Comparison of ENCODE assay signal across 8 mouse cellular contexts in genomic region chr7:38182962-38183687, GRCm38 (mm10). TPM values are rescaled to one million over a fixed set of nuclear protein-coding genes. Genes with fewer than 3 reads are reported as not detected.
A peak's percentile ranks its signal among the peaks of the same experiment; 100 is the strongest.
DNase-seq lines count a peak whose midpoint lies in the region; ATAC-seq and TF ChIP-seq lines count a peak whose summit lies in the region.

TSS of gene 1600014C10Rik (plus strand) at chr7:38183217.

- H3K27ac ChIP-seq in lung, embryonic 14.5 days (ENCODE audit: low read depth), result peak within 1 kb of the TSS; percentile 86
- peak within 1 kb of the TSS; percentile 39 for H3K27ac ChIP-seq in bone marrow macrophage, adult 2 months (ENCODE audit: insufficient read depth, low read depth, low read length)
- peak within 1 kb of the TSS; percentile 90 for H3K27ac ChIP-seq in hindbrain, embryonic 12.5 days
- peak within 1 kb of the TSS; percentile 84 for H3K27ac ChIP-seq in midbrain, embryonic 12.5 days (replicated peaks)

- 3% methylated on average over 28 of the region's 28 CpGs for WGBS in lung, embryonic 14.5 days
- WGBS in hindbrain, embryonic 12.5 days, result 4% methylated on average over 28 of the region's 28 CpGs
- 5% methylated on average over 28 of the region's 28 CpGs for WGBS in midbrain, embryonic 12.5 days

- peak within 1 kb of the TSS; percentile 97 for H3K4me2 ChIP-seq in lung, embryonic 14.5 days
- peak within 1 kb of the TSS; percentile 89 for H3K4me2 ChIP-seq in hindbrain, embryonic 12.5 days (replicated peaks)
- peak within 1 kb of the TSS; percentile 89 for H3K4me2 ChIP-seq in midbrain, embryonic 12.5 days (replicated peaks)

- no peaks in the 10 kb centered on the region for H3K36me3 ChIP-seq in lung, embryonic 14.5 days (ENCODE audit: insufficient read depth)
- no peaks in the 10 kb centered on the region for H3K36me3 ChIP-seq in hindbrain, embryonic 12.5 days
- no peaks in the 10 kb centered on the region for H3K36me3 ChIP-seq in midbrain, embryonic 12.5 days

- TF ChIP-seq CTCF in lung, embryonic 14.5 days (IDR thresholded peaks at IDR 0.05; ENCODE audit: low read depth), result no peak
- no peak for TF ChIP-seq CTCF in bone marrow macrophage, adult 2 months (IDR thresholded peaks at IDR 0.05; ENCODE audit: low read depth, low read length)

- intact Hi-C loops in left cerebral cortex, postnatal 36 days (cut with DNase I), result loop anchor here (1.0 to 5.0 kb wide), 2 partner anchors 18 to 84 kb away; no protein-coding TSS in a partner anchor

- peaks cover 7% of the 10 kb centered on the region for H3K4me1 ChIP-seq in lung, embryonic 14.5 days (ENCODE audit: insufficient read depth)
- peaks cover 46% of the 10 kb centered on the region for H3K4me1 ChIP-seq in bone marrow macrophage, adult 2 months (ENCODE audit: control insufficient read depth, insufficient read depth, low read length)
- H3K4me1 ChIP-seq in hindbrain, embryonic 12.5 days, result peaks cover 13% of the 10 kb centered on the region
- peaks cover 20% of the 10 kb centered on the region for H3K4me1 ChIP-seq in midbrain, embryonic 12.5 days

- ATAC-seq in lung, embryonic 14.5 days (ENCODE audit: insufficient read depth), result peak; percentile 66
- ATAC-seq in hindbrain, embryonic 12.5 days (ENCODE audit: low FRiP score), result peak; percentile 73
- peak; percentile 61 for ATAC-seq in midbrain, embryonic 12.5 days (ENCODE audit: low FRiP score, low read depth)

- TF ChIP-seq POLR2A in bone marrow macrophage, adult 2 months (IDR thresholded peaks at IDR 0.05; ENCODE audit: borderline replicate concordance, low read depth, low read length), result no peak

- DNase-seq in lung, embryonic 14.5 days, result peak; percentile 67
- no peak for DNase-seq in lung, postnatal 25 days (ENCODE audit: low spot score)
- no peak for DNase-seq in gastrocnemius, adult 18-20 months (ENCODE audit: low spot score)
- DNase-seq in left cerebral cortex, postnatal 36 days (ENCODE audit: low spot score in 2 of 2), result no peak
- DNase-seq in natural killer cell, adult 2 months (ENCODE audit: low spot score in 2 of 2), result no peak

- peak within 1 kb of the TSS; percentile 62 for H3K4me3 ChIP-seq in lung, embryonic 14.5 days (ENCODE audit: low read depth, low read length)
- H3K4me3 ChIP-seq in bone marrow macrophage, adult 2 months (ENCODE audit: insufficient read depth, low read length), result peak within 1 kb of the TSS; percentile 70
- peak within 1 kb of the TSS; percentile 51 for H3K4me3 ChIP-seq in hindbrain, embryonic 12.5 days
- H3K4me3 ChIP-seq in midbrain, embryonic 12.5 days, result peak within 1 kb of the TSS; percentile 66

- H3K27me3 ChIP-seq in lung, embryonic 14.5 days (ENCODE audit: insufficient read depth, low read length), result no peaks in the 10 kb centered on the region
- no peaks in the 10 kb centered on the region for H3K27me3 ChIP-seq in hindbrain, embryonic 12.5 days
- H3K27me3 ChIP-seq in midbrain, embryonic 12.5 days, result no peaks in the 10 kb centered on the region

- H3K9me3 ChIP-seq in lung, embryonic 14.5 days (ENCODE audit: low read depth, low read length), result no peaks in the 10 kb centered on the region
- no peaks in the 10 kb centered on the region for H3K9me3 ChIP-seq in hindbrain, embryonic 12.5 days (replicated peaks)
- H3K9me3 ChIP-seq in midbrain, embryonic 12.5 days, result no peaks in the 10 kb centered on the region

- peak within 1 kb of the TSS; percentile 76 for H3K9ac ChIP-seq in lung, embryonic 14.5 days
- H3K9ac ChIP-seq in hindbrain, embryonic 12.5 days, result peak within 1 kb of the TSS; percentile 76
- peak within 1 kb of the TSS; percentile 74 for H3K9ac ChIP-seq in midbrain, embryonic 12.5 days (replicated peaks)

RNA-seq across cellular contexts. Expression of gene 1600014C10Rik, which starts in this region (rescaled TPM):
- polyA plus RNA-seq in lung, embryonic 14.5 days (2014; fragmentation: Nextera tagmentation; extraction: Ambion mirVana), result 15.0 and 15.1 TPM in 2 replicates
- polyA plus RNA-seq in bone marrow macrophage, adult 2 months (2012; ENCODE audit: insufficient read depth, insufficient read length, missing spikeins), result 20.3 and 21.4 TPM in 2 replicates
- 10 to 100 TPM; 26.5 to 27.1 TPM for total RNA-seq in gastrocnemius, adult 18-20 months (2021)
- polyA plus RNA-seq in hindbrain, embryonic 12.5 days (2016; fragmentation: Nextera tagmentation; extraction: Ambion mirVana), result 21.4 and 22.3 TPM in 2 replicates
- total RNA-seq in left cerebral cortex, postnatal 36 days (2021), result 10 to 100 TPM; 23.8 to 24.5 TPM
- 18.5 and 19.9 TPM in 2 replicates for polyA plus RNA-seq in midbrain, embryonic 12.5 days (2016; fragmentation: Nextera tagmentation; extraction: Ambion mirVana)

Comparison
In these comparisons a context has a peak if more than half of its experiments do, and no peak if none do; other contexts are left out.
1. H3K27ac ChIP-seq: peak in every context shown above with its lines; median percentile 90 in hindbrain, embryonic 12.5 days; 86 in lung, embryonic 14.5 days; 84 in midbrain, embryonic 12.5 days; 39 in bone marrow macrophage, adult 2 months.